Mouse (Mus musculus) ES-Bruce4 (cell line): Measurements from ENCODE around the gene Ccsap. TPM values are rescaled to one million over a fixed set of nuclear protein-coding genes. Genes with fewer than 3 reads are reported as not detected.

Source experiments
- H3K27ac ChIP-seq: 2 replicates; pipeline ENCODE4 v1.5.1; 2012; ENCODE audit warnings: low read length, inconsistent platforms; ENCODE audit not compliant: insufficient read depth
- H3K27me3 ChIP-seq: 2 replicates; pipeline ENCODE4 v1.6.1; 2012; ENCODE audit warnings: mild to moderate bottlenecking, low read length, inconsistent platforms; ENCODE audit not compliant: control insufficient read depth, poor library complexity, insufficient read depth, severe bottlenecking
- H3K36me3 ChIP-seq: 2 replicates; pipeline ENCODE4 v1.6.1; 2012; ENCODE audit warnings: inconsistent platforms, mild to moderate bottlenecking, low read length, moderate library complexity; ENCODE audit not compliant: control insufficient read depth, poor library complexity, insufficient read depth, severe bottlenecking
- H3K4me1 ChIP-seq: one replicate; pipeline ENCODE4 v1.8.1; 2011; ENCODE audit warnings: low read length; ENCODE audit not compliant: control insufficient read depth, insufficient read depth
- H3K4me3 ChIP-seq: 2 replicates; pipeline ENCODE4 v1.5.1; 2011; ENCODE audit warnings: low read depth, mild to moderate bottlenecking, low read length
- H3K9ac ChIP-seq: 2 replicates; pipeline ENCODE4 v1.6.1; 2012; ENCODE audit warnings: low read depth, mild to moderate bottlenecking, inconsistent platforms; ENCODE audit not compliant: poor library complexity, severe bottlenecking
- H3K9me3 ChIP-seq: replicated peaks from 2 replicates; pipeline ENCODE4 v1.6.1; 2012; ENCODE audit warnings: mild to moderate bottlenecking, low read length, inconsistent platforms; ENCODE audit not compliant: control insufficient read depth, poor library complexity, insufficient read depth, severe bottlenecking
- CTCF ChIP-seq: IDR thresholded peaks from one replicate; pipeline ENCODE4 v1.8.1; 2011; ENCODE audit warnings: low read depth, low read length
- EP300 ChIP-seq: IDR thresholded peaks from 2 replicates; pipeline ENCODE4 v1.6.1; 2011; ENCODE audit warnings: low read depth, low read length; ENCODE audit not compliant: insufficient read depth
- POLR2A ChIP-seq: IDR thresholded peaks from one replicate; pipeline ENCODE4 v1.8.1; 2011; ENCODE audit warnings: low read length; ENCODE audit not compliant: insufficient read depth
- polyA plus RNA-seq: library from polyadenylated mRNA; stranded (reverse); fragments of >200 nt; gene quantifications from 2 replicates; pipeline ENCODE4 v1.2.4, GENCODE M21; 2011; ENCODE audit warnings: low read depth; ENCODE audit not compliant: missing spikeins, insufficient read depth, insufficient read length

The Ccsap gene
- polyA plus RNA-seq, 1 experiment = 6.6 TPM

DNA sequence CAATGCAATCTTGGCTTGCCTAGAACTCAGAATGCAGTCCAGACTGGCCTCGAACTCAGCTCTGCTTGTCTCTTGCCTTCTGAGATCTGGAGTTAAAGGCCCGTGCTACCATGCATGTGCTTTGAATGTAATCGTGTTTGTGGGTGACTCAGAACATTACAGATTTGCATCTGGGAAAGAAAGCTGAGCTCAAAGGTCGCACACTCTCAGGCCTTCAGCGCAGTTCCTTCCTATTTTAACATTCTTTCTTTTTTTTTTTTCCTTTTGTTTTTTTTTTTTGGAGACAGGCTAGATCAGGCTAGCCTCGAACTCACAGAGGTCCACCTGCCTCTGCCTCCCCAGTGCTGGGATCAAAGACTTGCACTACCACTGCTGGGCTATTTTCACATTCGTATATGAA, 55.4 kb downstream of the Ccsap start:
- Histone ChIP-seq H3K4me3 (no peak overlapping the region), H3K27me3 (no peaks in the 10 kb centered on the region), H3K4me1 (peaks cover 3% of the 10 kb centered on the region), H3K9me3 (no peaks in the 10 kb centered on the region), H3K36me3 (no peaks in the 10 kb centered on the region), H3K27ac (no peak overlapping the region), H3K9ac (no peak overlapping the region)
- TF ChIP-seq EP300 (no peak), POLR2A (no peak), CTCF (no peak)

- H3K4me1 ChIP-seq = peaks cover 3% of the 10 kb centered on the region
- no peak overlapping the region for H3K4me3 ChIP-seq
- TF ChIP-seq CTCF (no peak), POLR2A (no peak), EP300 (no peak)
- H3K36me3 ChIP-seq = no peaks in the 10 kb centered on the region
- H3K9ac ChIP-seq = no peak overlapping the region
- no peaks in the 10 kb centered on the region for H3K9me3 ChIP-seq
- H3K27me3 ChIP-seq = no peaks in the 10 kb centered on the region
- H3K27ac ChIP-seq = no peak overlapping the region
Observed at GRCm38 (mm10) chr8:123803639-123804038, 56.4 kb downstream of the Ccsap start.

- Histone ChIP-seq H3K4me1 (no peaks in the 10 kb centered on the region), H3K9me3 (no peaks in the 10 kb centered on the region), H3K9ac (no peak overlapping the region), H3K36me3 (no peaks in the 10 kb centered on the region), H3K27ac (no peak overlapping the region), H3K4me3 (no peak overlapping the region), H3K27me3 (no peaks in the 10 kb centered on the region)
- TF ChIP-seq CTCF = no peak
- no peak for TF ChIP-seq EP300
- no peak for TF ChIP-seq POLR2A
Observed at GRCm38 (mm10) chr8:123801538-123801937, 58.5 kb downstream of the Ccsap start.

GRCm38 (mm10) chr8:123800867-123801266, 59.1 kb downstream of the Ccsap start:
- TF ChIP-seq CTCF (peak; percentile 56), EP300 (no peak)
- no peak overlapping the region for H3K27ac ChIP-seq
- H3K36me3 ChIP-seq = no peaks in the 10 kb centered on the region
- H3K9ac ChIP-seq = no peak overlapping the region
- no peaks in the 10 kb centered on the region for H3K27me3 ChIP-seq
- no peak overlapping the region for H3K4me3 ChIP-seq
- H3K4me1 ChIP-seq = no peaks in the 10 kb centered on the region
- no peaks in the 10 kb centered on the region for H3K9me3 ChIP-seq

DNA sequence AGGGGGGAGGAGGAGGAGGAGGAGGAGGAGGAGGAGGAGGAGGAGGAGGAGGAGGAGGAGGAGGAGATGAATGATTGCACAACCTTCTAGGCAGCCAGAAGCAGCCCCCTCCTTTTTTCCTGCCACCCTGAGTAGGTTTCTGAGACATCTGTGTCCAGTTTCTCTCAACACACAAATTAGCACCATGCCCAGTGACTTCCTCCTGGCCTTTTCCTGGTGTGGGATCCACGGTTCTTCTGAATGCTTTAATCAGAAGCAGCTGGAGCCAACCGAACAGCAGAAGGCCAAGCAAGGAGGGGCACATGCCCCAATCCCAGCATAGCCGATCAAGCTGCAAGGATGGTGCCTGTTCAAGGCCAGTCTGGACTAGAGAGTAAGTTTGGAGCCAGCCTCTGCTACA, 60.1 kb downstream of the Ccsap start:
- Histone ChIP-seq H3K4me3 (no peak overlapping the region), H3K36me3 (no peaks in the 10 kb centered on the region), H3K27me3 (no peaks in the 10 kb centered on the region), H3K9ac (no peak overlapping the region), H3K27ac (no peak overlapping the region), H3K9me3 (no peaks in the 10 kb centered on the region), H3K4me1 (no peaks in the 10 kb centered on the region)
- no peak for TF ChIP-seq EP300

DNA sequence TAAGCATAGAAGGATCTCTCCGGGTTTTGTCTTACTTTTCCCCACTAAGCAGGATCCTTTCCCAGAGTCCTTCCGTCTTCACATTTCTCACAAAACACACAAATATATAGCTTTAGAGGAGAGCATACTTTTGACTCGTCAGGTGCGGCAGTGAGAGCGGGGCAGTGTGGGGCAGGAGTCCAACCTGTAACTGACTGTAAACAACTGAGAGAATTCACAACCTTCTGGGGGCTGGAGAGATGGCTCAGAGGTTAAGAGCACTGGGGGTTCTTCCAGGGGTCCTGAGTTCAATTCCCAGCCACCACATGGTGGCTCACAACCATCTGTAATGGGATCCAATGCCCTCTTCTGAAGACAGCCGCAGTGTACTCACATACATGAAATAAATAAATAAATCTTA, 60.6 kb downstream of the Ccsap start:
- TF ChIP-seq EP300 (no peak), CTCF (no peak), POLR2A (no peak)
- Histone ChIP-seq H3K36me3 (no peaks in the 10 kb centered on the region), H3K9ac (no peak overlapping the region), H3K27me3 (no peaks in the 10 kb centered on the region), H3K4me1 (no peaks in the 10 kb centered on the region), H3K9me3 (no peaks in the 10 kb centered on the region), H3K4me3 (no peak overlapping the region), H3K27ac (no peak overlapping the region)
